Mouse (Mus musculus) kidney, adult 2 months (tissue): ENCODE results near the gene Adra2c.

Experiments used
- CTCF ChIP-seq: fragments of 200-500 bp; conservative IDR thresholded peaks from 2 replicates; pipeline ENCODE4 v1.5.1; 2011; ENCODE audit warnings: low read depth, mild to moderate bottlenecking, control low read depth, low read length, moderate library complexity, mixed read lengths; ENCODE audit not compliant: insufficient read depth, insufficient read length
- POLR2A ChIP-seq: fragments of 200-500 bp; IDR thresholded peaks from one replicate; pipeline ENCODE4 v1.6.1; 2011; ENCODE audit warnings: low read depth, low read length, control low read depth

DNA sequence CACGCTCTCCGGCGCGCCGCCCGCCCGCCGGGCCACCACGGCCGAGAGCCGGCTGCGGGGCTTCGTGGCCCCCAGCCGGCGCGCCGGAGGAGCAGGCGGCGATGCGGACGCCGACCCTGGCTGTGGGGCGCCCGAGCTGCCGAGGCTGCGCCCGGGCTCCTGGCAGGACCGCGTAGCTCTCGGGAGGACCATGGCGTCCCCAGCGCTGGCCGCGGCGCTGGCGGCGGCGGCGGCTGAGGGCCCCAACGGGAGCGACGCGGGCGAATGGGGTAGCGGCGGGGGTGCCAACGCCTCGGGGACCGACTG is 1.5 kb downstream of the Adra2c start:
- TF ChIP-seq POLR2A, result no peak
- TF ChIP-seq CTCF, result no peak
